Mouse (Mus musculus): ENCODE results near the gene Hsd3b6. TPM values are rescaled to one million over a fixed set of nuclear protein-coding genes. Genes with fewer than 3 reads are reported as not detected.

Hsd3b6 gene
- not detected in 2 replicates for polyA plus RNA-seq (2012; rRNA removed)

GRCm38 (mm10) chr3:98814101-98814670, at the start of gene Hsd3b6:
Gene Hsd3b6, minus strand, starts transcription at chr3:98814443.
- TF ChIP-seq CTCF (IDR thresholded peaks at IDR 0.05; ENCODE audit: extremely low read depth, insufficient read depth, insufficient read length, insufficient replicate concordance) (no peak), POLR2A (IDR thresholded peaks at IDR 0.05; ENCODE audit: low read depth, low read length) (no peak)
- no peaks in the 10 kb centered on the region for H3K4me1 ChIP-seq (ENCODE audit: control insufficient read depth, insufficient read depth, insufficient read length)
- no peaks in the 10 kb centered on the region for H3K36me3 ChIP-seq (ENCODE audit: control insufficient read depth, insufficient read depth, low read length)
- H3K4me3 ChIP-seq (ENCODE audit: extremely low read depth, insufficient read depth, insufficient read length): no peak within 1 kb of the TSS
- H3K27ac ChIP-seq (ENCODE audit: insufficient read depth, low read length): no peak within 1 kb of the TSS
- DNase-seq (ENCODE audit: low read depth in 1 of 2, low spot score in 2 of 2): no peak
- WGBS: 67% methylated on average over 6 of the region's 6 CpGs
- no peaks in the 10 kb centered on the region for H3K27me3 ChIP-seq (ENCODE audit: control insufficient read depth, insufficient read depth, low read length)

- Histone ChIP-seq H3K27me3 (ENCODE audit: control insufficient read depth, insufficient read depth, low read length) (no peaks in the 10 kb centered on the region), H3K4me3 (ENCODE audit: extremely low read depth, insufficient read depth, insufficient read length) (no peak overlapping the region; the same call in 1 of the 2 replicates), H3K36me3 (ENCODE audit: control insufficient read depth, insufficient read depth, low read length) (no peaks in the 10 kb centered on the region), H3K27ac (ENCODE audit: insufficient read depth, low read length) (no peak overlapping the region), H3K4me1 (ENCODE audit: control insufficient read depth, insufficient read depth, insufficient read length) (no peaks in the 10 kb centered on the region)
- DNase-seq (ENCODE audit: low read depth in 1 of 2, low spot score in 2 of 2): no peak
- no peak for TF ChIP-seq CTCF (IDR thresholded peaks at IDR 0.05; ENCODE audit: extremely low read depth, insufficient read depth, insufficient read length, insufficient replicate concordance)
- WGBS: 97% methylated on average over 1 of the region's 1 CpGs
Observed at GRCm38 (mm10) chr3:98862800-98863199, 48.6 kb upstream of the Hsd3b6 start.

DNA sequence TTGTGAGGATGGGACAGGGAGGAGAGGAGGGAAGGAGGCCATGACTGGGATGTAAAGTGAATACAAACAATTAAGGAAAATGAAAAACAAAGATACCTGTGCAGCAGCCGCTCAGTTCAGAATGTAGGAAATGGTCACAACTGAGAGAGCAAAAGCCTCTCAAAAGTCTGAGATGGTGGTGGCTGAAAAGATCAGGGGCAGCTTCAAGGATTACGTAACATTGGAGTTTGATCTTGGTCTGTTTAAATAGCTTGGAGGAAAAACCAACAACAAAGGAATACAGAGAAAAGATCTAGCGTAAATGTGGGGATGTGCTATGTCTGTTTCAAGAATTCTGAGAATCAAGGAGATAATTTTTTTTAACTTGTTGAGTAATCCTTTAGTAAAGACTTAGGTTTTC, 45.3 kb upstream of the Hsd3b6 start, which contains the start of gene Hsd3b1:
Gene Hsd3b1, minus strand, starts transcription at position 219 of the 400 bp plus-strand sequence.
- Histone ChIP-seq H3K27me3 (ENCODE audit: control insufficient read depth, insufficient read depth, low read length) (no peaks in the 10 kb centered on the region), H3K4me3 (ENCODE audit: extremely low read depth, insufficient read depth, insufficient read length) (no peak within 1 kb of the TSS), H3K36me3 (ENCODE audit: control insufficient read depth, insufficient read depth, low read length) (no peaks in the 10 kb centered on the region), H3K4me1 (ENCODE audit: control insufficient read depth, insufficient read depth, insufficient read length) (no peaks in the 10 kb centered on the region), H3K27ac (ENCODE audit: insufficient read depth, low read length) (no peak within 1 kb of the TSS)
- TF ChIP-seq CTCF (IDR thresholded peaks at IDR 0.05; ENCODE audit: extremely low read depth, insufficient read depth, insufficient read length, insufficient replicate concordance): no peak
- TF ChIP-seq POLR2A (IDR thresholded peaks at IDR 0.05; ENCODE audit: low read depth, low read length): no peak
- WGBS: 88% methylated on average over 3 of the region's 3 CpGs
- DNase-seq (ENCODE audit: low read depth in 1 of 2, low spot score in 2 of 2): no peak

- Histone ChIP-seq H3K4me1 (ENCODE audit: control insufficient read depth, insufficient read depth, insufficient read length) (no peaks in the 10 kb centered on the region), H3K4me3 (ENCODE audit: extremely low read depth, insufficient read depth, insufficient read length) (no peak overlapping the region), H3K27ac (ENCODE audit: insufficient read depth, low read length) (no peak overlapping the region), H3K27me3 (ENCODE audit: control insufficient read depth, insufficient read depth, low read length) (no peaks in the 10 kb centered on the region), H3K36me3 (ENCODE audit: control insufficient read depth, insufficient read depth, low read length) (no peaks in the 10 kb centered on the region)
- TF ChIP-seq POLR2A (IDR thresholded peaks at IDR 0.05; ENCODE audit: low read depth, low read length) (no peak), CTCF (IDR thresholded peaks at IDR 0.05; ENCODE audit: extremely low read depth, insufficient read depth, insufficient read length, insufficient replicate concordance) (no peak)
- WGBS: 87% methylated on average over 2 of the region's 2 CpGs
- DNase-seq (ENCODE audit: low read depth in 1 of 2, low spot score in 2 of 2): no peak
Observed at GRCm38 (mm10) chr3:98858051-98858450, 43.8 kb upstream of the Hsd3b6 start.

DNA sequence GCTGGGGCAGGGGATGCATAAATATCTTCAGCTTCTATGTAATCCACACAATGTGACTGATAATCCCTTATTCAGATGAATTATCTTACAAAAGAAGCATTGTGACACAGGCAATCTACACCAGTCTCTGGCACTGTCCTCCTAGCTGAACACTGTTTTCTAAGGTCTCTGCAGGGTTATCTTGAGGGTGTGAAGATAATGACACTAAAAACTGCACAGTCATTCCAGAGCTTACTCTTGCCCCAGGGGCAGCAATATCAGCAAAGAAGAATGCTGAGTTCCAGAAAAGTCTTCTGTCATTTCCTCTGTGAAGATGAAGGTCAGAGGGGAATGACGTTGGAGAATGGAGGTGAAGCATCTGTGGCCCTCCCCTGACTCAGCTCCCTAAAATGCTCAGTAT, 42.6 kb upstream of the Hsd3b6 start:
- no peaks in the 10 kb centered on the region for H3K4me1 ChIP-seq (ENCODE audit: control insufficient read depth, insufficient read depth, insufficient read length)
- WGBS: 45% methylated on average over 1 of the region's 1 CpGs
- no peak for DNase-seq (ENCODE audit: low read depth in 1 of 2, low spot score in 2 of 2)
- no peaks in the 10 kb centered on the region for H3K27me3 ChIP-seq (ENCODE audit: control insufficient read depth, insufficient read depth, low read length)
- H3K4me3 ChIP-seq (ENCODE audit: extremely low read depth, insufficient read depth, insufficient read length): no peak overlapping the region
- no peaks in the 10 kb centered on the region for H3K36me3 ChIP-seq (ENCODE audit: control insufficient read depth, insufficient read depth, low read length)
- TF ChIP-seq POLR2A (IDR thresholded peaks at IDR 0.05; ENCODE audit: low read depth, low read length) (no peak), CTCF (IDR thresholded peaks at IDR 0.05; ENCODE audit: extremely low read depth, insufficient read depth, insufficient read length, insufficient replicate concordance) (no peak)
- H3K27ac ChIP-seq (ENCODE audit: insufficient read depth, low read length): no peak overlapping the region

- H3K27ac ChIP-seq (ENCODE audit: insufficient read depth, low read length): no peak overlapping the region
- DNase-seq (ENCODE audit: low read depth in 1 of 2, low spot score in 2 of 2): no peak
- no peaks in the 10 kb centered on the region for H3K4me1 ChIP-seq (ENCODE audit: control insufficient read depth, insufficient read depth, insufficient read length)
- no peaks in the 10 kb centered on the region for H3K27me3 ChIP-seq (ENCODE audit: control insufficient read depth, insufficient read depth, low read length)
- no peak overlapping the region for H3K4me3 ChIP-seq (ENCODE audit: extremely low read depth, insufficient read depth, insufficient read length)
- WGBS: 82% methylated on average over 3 of the region's 3 CpGs
- no peaks in the 10 kb centered on the region for H3K36me3 ChIP-seq (ENCODE audit: control insufficient read depth, insufficient read depth, low read length)
- TF ChIP-seq CTCF (IDR thresholded peaks at IDR 0.05; ENCODE audit: extremely low read depth, insufficient read depth, insufficient read length, insufficient replicate concordance) (no peak), POLR2A (IDR thresholded peaks at IDR 0.05; ENCODE audit: low read depth, low read length) (no peak)
Observed at GRCm38 (mm10) chr3:98855160-98855559, 40.9 kb upstream of the Hsd3b6 start.

- WGBS: 36% methylated on average over 1 of the region's 1 CpGs
Observed at GRCm38 (mm10) chr3:98853685-98854084, 39.4 kb upstream of the Hsd3b6 start.

More at GRCm38 (mm10) chr3:98853685-98854084, 39.4 kb upstream of the Hsd3b6 start:
- no peaks in the 10 kb centered on the region for H3K4me1 ChIP-seq (ENCODE audit: control insufficient read depth, insufficient read depth, insufficient read length)
- no peak overlapping the region for H3K4me3 ChIP-seq (ENCODE audit: extremely low read depth, insufficient read depth, insufficient read length)
- no peak for TF ChIP-seq POLR2A (IDR thresholded peaks at IDR 0.05; ENCODE audit: low read depth, low read length)
- TF ChIP-seq CTCF (IDR thresholded peaks at IDR 0.05; ENCODE audit: extremely low read depth, insufficient read depth, insufficient read length, insufficient replicate concordance): no peak
- no peaks in the 10 kb centered on the region for H3K27me3 ChIP-seq (ENCODE audit: control insufficient read depth, insufficient read depth, low read length)
- no peaks in the 10 kb centered on the region for H3K36me3 ChIP-seq (ENCODE audit: control insufficient read depth, insufficient read depth, low read length)
- H3K27ac ChIP-seq (ENCODE audit: insufficient read depth, low read length): no peak overlapping the region
- no peak for DNase-seq (ENCODE audit: low read depth in 1 of 2, low spot score in 2 of 2)
